Comparison of ENCODE assay signal across 7 mouse cellular contexts in the genomic region with DNA sequence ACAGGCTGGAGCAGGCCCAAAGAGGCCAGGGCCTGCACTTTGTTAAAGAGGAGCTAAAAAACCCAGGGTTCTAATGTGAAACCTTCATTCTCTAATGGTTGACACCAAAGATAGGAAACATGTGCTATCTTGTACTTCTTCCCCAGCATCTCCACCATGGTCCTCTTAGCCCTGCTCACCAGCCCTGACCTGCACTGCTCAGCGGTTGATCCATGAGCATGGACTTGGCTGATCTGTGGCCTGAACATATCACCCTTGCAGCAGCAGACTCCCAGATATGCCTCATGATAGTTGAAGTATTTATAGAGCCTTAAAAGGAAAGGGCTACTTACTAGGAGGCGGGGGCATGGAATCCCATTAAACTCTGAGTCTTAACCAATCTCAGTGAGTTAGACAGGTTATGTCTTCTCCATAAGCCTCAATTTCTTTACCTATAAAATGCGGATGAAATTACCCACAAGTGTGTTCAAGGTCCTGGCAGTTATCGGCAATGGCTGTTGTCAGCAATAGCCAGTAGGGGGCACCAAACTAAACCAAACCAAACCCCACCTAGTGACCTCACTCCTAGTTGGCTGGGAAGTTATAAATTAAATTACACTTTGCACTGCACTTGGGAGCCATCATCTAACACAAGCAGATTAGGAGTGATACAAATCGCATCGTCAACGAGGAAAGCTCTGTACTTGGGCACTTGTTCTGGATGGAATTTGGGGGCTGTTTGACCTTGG. TPM values are rescaled to one million over a fixed set of nuclear protein-coding genes. Genes with fewer than 3 reads are reported as not detected.
DNase-seq lines count a peak whose midpoint lies in the region; ATAC-seq lines count a peak whose summit lies in the region.

No protein-coding gene starts in this region.

- intact Hi-C loops in gastrocnemius, postnatal 14 days (cut with DNase I; ENCODE audit: low total_unique reads), result loop anchor here (10.0 kb wide), 1 partner anchor 143 kb away; the partner anchor contains the start of gene Foxe1

- peak; percentile 90 for ATAC-seq in megakaryocyte, adult 5-6 weeks (ENCODE audit: poor library complexity, severe bottlenecking)

- DNase-seq in adrenal gland, adult 18-20 months (ENCODE audit: low spot score in 2 of 2), result peak; percentile 44 to 61
- peak; percentile 88 for DNase-seq in embryo, embryonic 10 days (ENCODE audit: low spot score)
- peak; percentile 53 for DNase-seq in gastrocnemius, postnatal 14 days
- peak; percentile 58 for DNase-seq in hindlimb bud, embryonic 11.5 days (ENCODE audit: extremely low spot score, low read depth, low spot score)
- DNase-seq in left cerebral cortex, adult 18-20 months (ENCODE audit: low spot score in 2 of 2), result peak; percentile 69 to 70
- peak; percentile 51 for DNase-seq in right cerebral cortex, postnatal 14 days

RNA-seq across cellular contexts. Expression of gene Xpa, which starts 5.9 kb away (rescaled TPM):
- 10 to 100 TPM; 12.6 to 17.7 TPM for total RNA-seq in adrenal gland, adult 18-20 months (2021)
- total RNA-seq in gastrocnemius, postnatal 14 days (2021), result 1 to 10 TPM; 7.5 to 7.8 TPM
- 10 to 100 TPM; 10.2 to 11.2 TPM for total RNA-seq in left cerebral cortex, adult 18-20 months (2021)
- total RNA-seq in megakaryocyte, adult 5-6 weeks (2015), result 49.3 and 53.8 TPM in 2 replicates
- 51.0 and 55.0 TPM in 2 replicates for total RNA-seq in megakaryocyte, adult 5-6 weeks (2017)

Comparison
In these comparisons a context has a peak if more than half of its experiments do, and no peak if none do; other contexts are left out.
1. Peak in every context shown above with its lines: DNase-seq and ATAC-seq.